Mouse (Mus musculus) cerebellum, adult 2 months (tissue): Measurements from ENCODE around the gene Aunip. TPM values are rescaled to one million over a fixed set of nuclear protein-coding genes. Genes with fewer than 3 reads are reported as not detected.

Experiments used
- DNase-seq, 2 experiments: peaks; one replicate each; pipeline ENCODE4 v3.0.0; 2021
- H3K27ac ChIP-seq: fragments of 200-500 bp; 2 replicates; pipeline ENCODE4 v1.5.1; 2012; ENCODE audit warnings: low read length, control low read depth, inconsistent platforms; ENCODE audit not compliant: insufficient read depth
- H3K27me3 ChIP-seq: fragments of 200-500 bp; 2 replicates; pipeline ENCODE4 v1.6.1; 2012; ENCODE audit warnings: inconsistent platforms, mild to moderate bottlenecking, low read length, moderate library complexity; ENCODE audit not compliant: control insufficient read depth, insufficient read depth
- H3K4me1 ChIP-seq: fragments of 200-500 bp; 2 replicates; pipeline ENCODE4 v1.6.1; 2011; ENCODE audit warnings: low read length; ENCODE audit not compliant: control insufficient read depth, insufficient read depth
- H3K4me3 ChIP-seq: fragments of 200-500 bp; replicated peaks from 2 replicates; pipeline ENCODE3; 2011; ENCODE audit warnings: mild to moderate bottlenecking, low read depth, low read length, control low read depth; ENCODE audit not compliant: insufficient read depth
- CTCF ChIP-seq: fragments of 200-500 bp; IDR thresholded peaks from 2 replicates; pipeline ENCODE4 v1.5.1; 2011; ENCODE audit warnings: low read depth, mild to moderate bottlenecking, control low read depth, low read length, moderate library complexity, borderline replicate concordance; ENCODE audit not compliant: insufficient read depth
- POLR2A ChIP-seq: fragments of 200-500 bp; IDR thresholded peaks from 2 replicates; pipeline ENCODE4 v1.6.1; 2011; ENCODE audit warnings: low read length, control low read depth, borderline replicate concordance; ENCODE audit not compliant: insufficient read depth
- WGBS: fragments of 180-500 bp; shearing (Covaris S2); methylation state at CpG from one replicate; pipeline ENCODE4 v1.1.7; 2018; 5-methylcytosine and 5-hydroxymethylcytosine counted together
- polyA plus RNA-seq: library from polyadenylated mRNA; depleted of rRNA; stranded (reverse); fragments of >200 nt; gene quantifications from 2 replicates; pipeline ENCODE4 v1.2.3, GENCODE M21; 2012; rRNA removed

The Aunip gene
- polyA plus RNA-seq: 0.24 and 0.65 TPM in 2 replicates

- no peaks in the 10 kb centered on the region for H3K27me3 ChIP-seq
- DNase-seq: peak; percentile 84 to 85
- TF ChIP-seq POLR2A: peak; percentile 26; the same call in 1 of the 2 replicates
- TF ChIP-seq CTCF: no peak
- WGBS: under 1% methylated on average over 42 of the region's 42 CpGs
- H3K27ac ChIP-seq: no peak within 1 kb of the TSS
- H3K4me3 ChIP-seq: peak within 1 kb of the TSS; percentile 42
- 0 out of 2 replicates have a peak, but pooled peaks cover 5% of the 10 kb centered on the region for H3K4me1 ChIP-seq
Measured at GRCm38 (mm10) chr4:134510845-134511411, at the start of gene Aunip. Gene Aunip, plus strand, starts transcription at chr4:134510999.

DNA sequence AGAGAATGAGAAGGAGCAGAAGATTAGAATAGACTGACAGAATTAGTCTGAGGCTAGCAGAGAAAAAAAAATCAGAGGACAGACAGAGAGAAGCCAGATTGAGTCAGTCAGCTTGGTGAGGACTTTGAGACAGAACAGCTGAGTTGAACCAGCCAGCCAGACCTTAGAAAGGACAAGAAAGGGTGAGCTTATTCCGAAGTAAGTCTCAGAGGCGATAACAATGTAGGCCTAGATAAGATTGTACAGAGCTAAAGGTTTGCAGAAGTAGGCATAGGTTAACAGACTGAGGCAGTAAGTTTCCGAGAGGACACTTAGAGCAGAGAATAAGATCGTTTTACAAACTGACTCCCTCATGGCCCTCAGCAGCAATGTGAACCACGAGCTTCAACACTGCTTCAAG is 49.5 kb upstream of the Aunip start:
- Histone ChIP-seq H3K27me3 (no peaks in the 10 kb centered on the region), H3K4me1 (peaks cover 13% of the 10 kb centered on the region), H3K4me3 (no peak overlapping the region), H3K27ac (no peak overlapping the region)
- no peak for DNase-seq
- 87% methylated on average over 5 of the region's 5 CpGs for WGBS
- TF ChIP-seq CTCF (no peak), POLR2A (no peak)

DNA sequence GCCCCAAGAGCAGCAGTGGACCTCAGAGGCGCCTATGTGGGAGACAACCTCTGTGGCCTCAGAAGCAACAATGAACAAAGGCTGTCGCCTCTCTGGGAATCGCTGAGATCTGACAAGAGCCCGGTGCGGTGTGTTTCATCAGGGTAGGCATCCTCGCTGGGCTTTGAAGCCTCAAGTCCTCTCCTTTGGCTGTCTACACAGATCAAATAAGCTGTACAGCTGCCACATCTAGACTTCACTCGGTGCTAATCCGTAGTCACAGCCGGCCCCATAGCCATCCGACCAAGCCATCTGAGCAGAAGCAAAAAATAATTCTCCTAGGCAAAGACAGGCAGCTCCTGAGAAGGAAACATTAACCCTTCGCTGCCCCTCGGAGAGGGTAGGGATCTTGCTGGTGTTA is 45.0 kb upstream of the Aunip start:
- Histone ChIP-seq H3K27ac (no peak overlapping the region), H3K27me3 (no peaks in the 10 kb centered on the region), H3K4me3 (no peak overlapping the region), H3K4me1 (no peaks in the 10 kb centered on the region)
- DNase-seq: no peak
- WGBS: 45% methylated on average over 12 of the region's 12 CpGs
- TF ChIP-seq CTCF: no peak
- TF ChIP-seq POLR2A: no peak

DNA sequence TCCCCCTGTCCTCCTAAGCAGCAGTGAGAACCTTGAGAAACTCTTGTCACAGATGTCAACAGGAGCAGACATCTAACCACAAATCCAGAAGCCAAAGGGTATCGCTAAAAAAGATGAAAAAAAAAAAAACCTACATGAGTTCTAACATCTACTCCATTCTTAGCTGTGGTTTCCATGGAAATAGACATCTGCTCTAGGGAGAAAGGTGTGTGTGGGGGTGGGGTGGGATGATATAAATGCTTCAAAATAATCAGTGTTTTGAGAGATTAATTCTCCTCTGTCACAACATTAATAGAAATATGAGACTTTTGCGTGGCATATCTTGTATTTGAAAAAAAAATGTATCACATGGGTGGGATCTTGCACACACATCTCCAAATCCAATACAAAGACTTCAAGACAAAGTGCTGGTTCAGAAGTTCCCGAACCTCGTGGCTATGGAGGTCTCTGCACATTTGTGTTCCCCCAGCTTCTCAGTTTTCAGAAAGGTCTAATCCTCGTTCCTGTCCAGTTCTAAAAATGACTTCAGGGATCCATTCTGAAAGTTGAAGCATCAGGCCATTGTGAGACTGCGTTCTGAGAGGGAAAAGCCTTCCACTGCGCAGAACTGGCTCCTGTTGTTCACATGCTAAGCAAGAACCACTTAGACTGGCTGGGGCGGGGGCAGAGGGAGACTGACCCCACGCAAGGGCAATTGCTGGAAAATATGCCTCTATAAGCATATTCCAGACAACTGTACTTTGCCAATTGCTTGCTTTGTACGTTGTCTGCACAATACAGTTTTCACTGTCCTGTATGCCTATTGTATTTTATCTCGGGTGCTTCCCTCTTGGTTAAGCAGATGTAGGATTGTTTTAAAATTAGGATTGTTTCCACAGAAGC is 44.2 kb upstream of the Aunip start:
- 77% methylated on average over 11 of the region's 11 CpGs for WGBS
- no peak for DNase-seq
- Histone ChIP-seq H3K27me3 (no peaks in the 10 kb centered on the region), H3K4me1 (no peaks in the 10 kb centered on the region), H3K4me3 (no peak overlapping the region), H3K27ac (no peak overlapping the region)
- TF ChIP-seq CTCF: no peak
- no peak for TF ChIP-seq POLR2A

GRCm38 (mm10) chr4:134467435-134468214 is 43.2 kb upstream of the Aunip start:
- Histone ChIP-seq H3K4me3 (peak overlapping the region; percentile 83), H3K4me1 (no peaks in the 10 kb centered on the region), H3K27me3 (no peaks in the 10 kb centered on the region), H3K27ac (peak overlapping the region; percentile 35)
- WGBS: 2% methylated on average over 31 of the region's 31 CpGs
- DNase-seq: peak; percentile 58 to 66
- no peak for TF ChIP-seq POLR2A
- TF ChIP-seq CTCF: no peak

GRCm38 (mm10) chr4:134468215-134468575 is 42.6 kb upstream of the Aunip start, which contains the start of gene Stmn1:
Gene Stmn1, plus strand, starts transcription at chr4:134468320.
- Histone ChIP-seq H3K27me3 (no peaks in the 10 kb centered on the region), H3K4me3 (peak within 1 kb of the TSS; percentile 83), H3K27ac (peak within 1 kb of the TSS; percentile 35), H3K4me1 (no peaks in the 10 kb centered on the region)
- DNase-seq: peak; percentile 96 to 99
- under 1% methylated on average over 30 of the region's 31 CpGs for WGBS
- no peak for TF ChIP-seq CTCF
- peak; percentile 100 for TF ChIP-seq POLR2A

DNA sequence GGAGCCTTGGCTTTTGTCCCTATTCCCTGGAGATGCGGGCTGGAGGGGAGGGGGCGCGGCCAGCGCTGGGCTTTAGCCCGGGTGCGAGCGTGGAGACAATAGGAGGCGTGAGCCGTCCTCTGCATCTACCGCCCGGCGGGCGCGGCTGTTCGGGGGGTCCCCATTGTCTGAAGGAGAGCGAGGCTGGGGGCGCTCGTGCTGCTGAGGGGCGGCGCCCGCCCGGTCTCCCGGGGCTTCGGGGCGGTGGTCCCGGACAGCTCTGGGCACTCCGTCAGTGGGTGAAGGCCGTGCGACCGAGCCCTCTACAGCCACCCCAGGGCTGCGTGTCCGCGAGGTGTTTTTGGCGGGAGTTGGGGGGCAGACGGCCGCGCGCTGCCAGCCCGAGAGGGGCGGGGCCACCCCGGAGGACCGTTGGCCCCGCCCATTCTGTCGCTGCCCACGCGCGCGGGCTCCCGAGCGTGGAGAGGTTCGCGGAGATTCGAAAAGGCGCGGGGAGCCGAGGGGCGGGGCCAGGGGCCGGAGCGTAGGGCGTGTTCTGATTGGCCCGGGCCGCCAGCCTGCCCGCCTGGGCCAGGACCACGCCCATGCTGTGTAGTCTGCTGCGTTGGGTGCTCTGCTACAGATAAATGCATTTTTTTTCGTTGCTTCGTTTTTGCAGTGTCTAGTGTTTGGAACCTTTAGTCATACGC is 42.1 kb upstream of the Aunip start:
- H3K27ac ChIP-seq: no peak overlapping the region
- WGBS: 2% methylated on average over 68 of the region's 68 CpGs

More for the DNA sequence above, 42.1 kb upstream of the Aunip start:
- no peaks in the 10 kb centered on the region for H3K27me3 ChIP-seq
- no peaks in the 10 kb centered on the region for H3K4me1 ChIP-seq
- DNase-seq: peak; percentile 95 to 96
- TF ChIP-seq CTCF (no peak), POLR2A (peak; percentile 15; the same call in 1 of the 2 replicates)
- H3K4me3 ChIP-seq: peak overlapping the region; percentile 66
